Mouse (Mus musculus) heart, postnatal 25 days (tissue): ENCODE results near the gene Pde4d. TPM values are rescaled to one million over a fixed set of nuclear protein-coding genes. Genes with fewer than 3 reads are reported as not detected.

ENCODE experiments used
- DNase-seq: peaks from one replicate; pipeline ENCODE4 v3.0.0; 2022; ENCODE audit warnings: low spot score
- intact Hi-C: fragments of 180-260 bp; cut with DNase I; formaldehyde crosslinking; loops from one replicate; pipeline ENCODE4 v1.15.1; 2025
- total RNA-seq, 2 experiments: library from RNA; stranded (reverse); gene quantifications; 2 replicates each; pipeline ENCODE4 v1.2.3; 2021

Gene Pde4d
- total RNA-seq, 2 experiments from 2014 or later: 29.1 to 41.2 TPM

DNA sequence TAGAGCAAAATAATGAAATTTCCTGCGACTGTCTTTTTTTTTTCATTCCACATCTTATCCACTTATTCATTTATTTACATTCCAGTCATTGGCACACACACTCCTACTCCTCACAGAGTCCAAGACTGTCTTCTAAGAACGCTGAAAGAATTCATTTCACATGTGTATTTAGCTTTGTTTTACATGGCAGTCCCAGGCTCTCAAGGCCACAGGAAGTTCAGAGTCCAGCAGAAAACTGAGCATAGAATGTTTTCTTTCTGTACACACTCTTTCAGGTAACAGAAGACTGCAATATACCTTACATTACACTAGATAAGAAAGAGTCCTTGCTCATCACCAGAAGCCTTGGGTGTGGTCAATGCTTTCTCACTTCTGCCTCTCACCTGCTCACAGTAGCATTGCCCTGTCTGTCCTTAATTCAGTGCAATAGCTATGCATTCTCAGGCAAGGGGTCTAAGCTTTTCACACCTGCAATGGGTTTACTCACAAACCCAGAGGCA is 1169.5 kb downstream of the Pde4d start:
- intact Hi-C loops: loop anchor here (5.0 to 10.0 kb wide), 2 partner anchors 138 to 286 kb away; no protein-coding TSS in a partner anchor
- DNase-seq: no peak

DNA sequence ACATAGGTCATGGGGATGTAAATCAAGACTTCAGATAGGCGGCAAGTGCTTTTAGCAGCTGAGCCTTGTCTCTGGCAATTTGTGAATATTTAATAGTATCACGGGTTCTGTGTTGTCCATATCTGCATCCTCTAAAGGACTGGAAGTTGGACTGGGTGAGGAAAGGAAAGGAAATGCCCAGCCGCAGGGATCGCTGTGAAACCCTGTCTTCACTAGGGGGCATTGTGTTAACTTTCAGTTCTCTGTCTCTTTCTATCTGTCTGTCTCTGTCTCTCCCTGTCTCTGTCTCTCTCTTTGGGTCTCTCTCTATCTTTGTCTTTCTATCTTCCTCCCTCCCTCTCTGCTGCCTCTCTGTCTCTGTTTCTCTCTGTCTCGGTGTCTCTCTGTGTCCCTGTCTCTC is 1172.5 kb downstream of the Pde4d start:
- intact Hi-C loops: loop anchor here (5.0 kb wide), 1 partner anchor 65 kb away; no protein-coding TSS in a partner anchor
- DNase-seq: no peak

- no peak for DNase-seq
- intact Hi-C loops: loop anchor here (5.0 kb wide), 1 partner anchor 64 kb away; no protein-coding TSS in a partner anchor
Observed at GRCm38 (mm10) chr13:109623201-109623600, 1173.5 kb downstream of the Pde4d start.

GRCm38 (mm10) chr13:109624772-109625349 is 1175.1 kb downstream of the Pde4d start:
- intact Hi-C loops: loop anchor here (5.0 kb wide), 1 partner anchor 62 kb away; no protein-coding TSS in a partner anchor
- no peak for DNase-seq

GRCm38 (mm10) chr13:109625466-109626129 is 1175.8 kb downstream of the Pde4d start:
- intact Hi-C loops: no loop called here
- DNase-seq: no peak

DNA sequence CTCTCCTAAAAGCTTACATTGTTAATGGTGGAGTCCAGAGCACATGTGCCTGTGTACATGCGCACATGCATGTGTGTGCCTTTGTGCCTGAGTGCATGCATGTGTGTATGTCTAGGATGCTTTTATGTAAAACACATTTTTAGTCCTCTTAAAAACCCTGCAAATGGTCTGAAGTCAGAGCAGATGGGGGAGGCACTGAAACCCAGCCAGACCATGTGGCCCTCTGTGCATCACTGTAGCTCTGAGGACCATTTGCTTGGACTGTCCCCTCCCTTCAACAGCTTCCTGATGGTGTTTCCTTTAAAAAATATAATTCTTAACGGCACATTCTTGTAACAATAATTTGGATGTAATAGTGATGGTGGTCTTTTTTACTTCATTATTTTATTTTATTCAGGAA is 1177.5 kb downstream of the Pde4d start:
- intact Hi-C loops: no loop called here
- DNase-seq: no peak

DNA sequence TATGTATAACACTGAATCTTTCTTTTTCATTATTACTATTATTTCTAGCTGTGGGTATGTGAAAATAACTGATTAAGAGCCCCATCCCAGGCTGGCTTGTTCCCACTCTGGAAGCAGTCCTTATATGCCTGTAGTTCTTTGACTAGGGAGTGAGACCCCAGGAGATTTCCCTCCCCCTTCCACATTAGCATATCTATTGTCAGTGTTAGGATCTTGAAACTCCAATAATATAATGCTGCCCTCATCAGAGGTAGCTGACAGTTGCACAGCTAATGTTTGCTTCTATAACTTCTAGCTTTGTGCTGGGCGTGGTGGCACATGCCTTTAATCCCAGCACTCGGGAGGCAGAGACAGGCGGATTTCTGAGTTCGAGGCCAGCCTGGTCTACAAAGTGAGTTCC is 1178.9 kb downstream of the Pde4d start:
- DNase-seq: no peak
- intact Hi-C loops: no loop called here

GRCm38 (mm10) chr13:109629216-109629615 is 1179.5 kb downstream of the Pde4d start:
- DNase-seq: no peak
- intact Hi-C loops: no loop called here

DNA sequence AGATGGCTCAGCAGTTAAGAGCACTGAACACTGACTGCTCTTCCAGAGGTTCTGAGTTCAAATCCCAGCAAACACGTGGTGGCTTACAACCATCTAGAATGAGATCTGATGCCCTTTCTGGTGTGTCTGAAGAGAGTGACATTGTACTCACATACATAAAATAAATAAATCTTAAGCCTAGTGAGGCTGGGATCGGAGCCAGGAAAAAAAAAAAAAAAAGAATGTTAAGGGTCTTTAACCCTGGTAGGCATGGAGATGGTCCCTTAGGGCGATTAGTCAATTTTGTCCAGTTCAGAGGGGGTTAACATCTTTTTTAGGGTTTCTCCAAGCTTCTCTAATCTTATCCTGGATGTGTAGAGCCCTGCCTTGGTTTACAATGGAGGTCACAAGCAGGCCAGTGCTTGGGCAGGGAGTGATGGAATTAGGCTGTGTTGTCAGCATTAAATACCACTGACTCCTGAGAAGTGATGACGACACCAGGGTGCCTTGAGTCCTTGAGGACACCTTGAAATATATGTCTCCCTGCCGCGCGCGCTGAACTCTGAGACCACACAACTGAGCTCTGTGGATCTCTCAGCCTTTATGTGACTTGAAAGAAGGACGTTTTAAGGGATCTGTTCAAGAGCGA is 1181.8 kb downstream of the Pde4d start:
- intact Hi-C loops: no loop called here
- DNase-seq: no peak

GRCm38 (mm10) chr13:109632387-109633036 is 1182.8 kb downstream of the Pde4d start:
- intact Hi-C loops: no loop called here
- no peak for DNase-seq

DNA sequence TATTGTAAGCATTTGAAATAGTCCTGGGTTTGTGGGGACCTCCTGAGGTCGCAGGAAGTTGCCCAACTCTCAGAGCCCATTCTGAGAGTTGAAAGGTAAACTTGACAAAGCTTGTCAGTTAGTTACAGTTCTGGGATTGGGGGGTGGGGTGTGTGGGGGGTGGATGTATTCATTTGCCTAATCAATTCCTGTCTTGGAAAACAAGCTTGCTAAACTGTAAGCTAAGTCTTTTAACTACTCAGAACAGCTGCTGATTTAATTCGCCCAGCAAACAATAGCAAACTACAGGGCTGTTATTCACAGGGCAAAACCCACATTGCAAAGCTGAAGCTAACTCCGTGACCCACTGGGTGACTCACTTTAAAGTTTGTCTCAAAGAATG is 1183.3 kb downstream of the Pde4d start:
- DNase-seq: no peak
- intact Hi-C loops: no loop called here

DNA sequence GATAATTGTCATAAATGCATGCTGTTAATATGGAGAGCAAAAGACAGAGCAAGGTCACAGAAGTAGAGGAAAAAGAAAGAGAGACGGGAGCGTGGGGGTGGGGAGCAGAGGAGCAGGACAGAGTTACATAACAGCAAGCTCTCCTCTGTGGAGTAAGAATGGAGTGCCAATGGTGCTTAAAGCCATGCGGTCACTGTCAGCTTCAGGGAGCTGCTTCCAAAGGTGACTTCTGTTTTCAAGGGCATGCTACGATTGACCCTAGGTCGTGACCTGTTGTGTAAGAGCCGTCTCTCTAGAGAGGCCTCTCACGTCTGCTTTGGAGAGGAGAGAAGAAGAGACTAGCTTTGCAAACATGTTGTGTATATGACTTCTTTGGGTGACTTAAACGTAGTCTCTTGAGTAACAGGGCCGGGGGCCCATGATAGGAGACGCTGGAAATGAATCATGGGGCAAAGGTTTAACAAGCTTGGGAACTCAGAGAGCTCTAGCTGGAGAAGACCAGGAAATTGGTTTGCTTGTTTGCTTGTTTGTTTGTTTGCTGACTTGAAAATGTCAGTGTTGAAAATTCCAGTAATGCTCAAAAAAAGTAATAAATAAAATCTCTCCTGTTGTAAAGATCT is 1186.3 kb downstream of the Pde4d start:
- intact Hi-C loops: no loop called here

DNA sequence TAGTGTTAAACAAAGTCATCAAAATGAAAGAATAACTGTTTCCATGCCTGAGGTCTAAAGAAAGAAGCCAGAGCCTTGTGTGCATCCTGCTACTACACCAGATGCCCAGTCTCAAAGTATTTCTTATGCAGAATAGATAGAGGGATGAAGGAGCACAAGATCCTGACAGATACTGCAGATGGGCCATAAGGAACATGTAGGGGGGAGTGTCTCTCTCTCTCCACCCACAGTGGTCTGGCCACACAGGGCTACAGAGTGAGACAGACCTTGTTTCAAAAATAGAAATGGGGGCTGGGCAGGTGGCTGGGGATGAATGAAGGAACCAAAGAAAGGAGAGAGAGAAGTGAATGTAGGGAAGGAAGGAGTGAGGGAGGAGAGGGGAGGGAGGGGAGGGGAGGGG is 1188.5 kb downstream of the Pde4d start:
- no peak for DNase-seq
- intact Hi-C loops: no loop called here

More for the DNA sequence above, 1186.3 kb downstream of the Pde4d start:
- no peak for DNase-seq

GRCm38 (mm10) chr13:109639286-109639685 is 1189.5 kb downstream of the Pde4d start:
- no peak for DNase-seq
- intact Hi-C loops: no loop called here

DNA sequence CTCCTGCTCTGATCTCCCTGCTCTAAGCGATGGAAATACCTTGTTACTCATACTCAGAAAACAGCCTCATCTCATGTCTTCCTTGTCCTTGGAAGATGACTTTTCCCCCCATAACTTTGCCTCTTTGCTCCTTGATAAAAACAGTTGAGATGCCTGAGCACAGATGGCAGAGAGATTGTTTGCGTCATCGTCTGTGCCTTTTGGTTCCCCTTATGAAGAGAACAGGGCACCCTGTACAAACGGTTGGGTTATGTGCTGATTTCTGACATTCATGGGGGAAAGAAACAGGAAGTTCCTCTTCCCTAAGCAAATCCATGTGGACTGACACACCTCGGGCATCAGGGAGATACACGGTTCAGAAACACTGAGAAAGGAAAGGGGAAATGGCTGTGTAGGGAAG is 1191.8 kb downstream of the Pde4d start:
- intact Hi-C loops: no loop called here
- DNase-seq: no peak

- DNase-seq: no peak
- intact Hi-C loops: no loop called here
Observed at GRCm38 (mm10) chr13:109643419-109643818, 1193.7 kb downstream of the Pde4d start.

DNA sequence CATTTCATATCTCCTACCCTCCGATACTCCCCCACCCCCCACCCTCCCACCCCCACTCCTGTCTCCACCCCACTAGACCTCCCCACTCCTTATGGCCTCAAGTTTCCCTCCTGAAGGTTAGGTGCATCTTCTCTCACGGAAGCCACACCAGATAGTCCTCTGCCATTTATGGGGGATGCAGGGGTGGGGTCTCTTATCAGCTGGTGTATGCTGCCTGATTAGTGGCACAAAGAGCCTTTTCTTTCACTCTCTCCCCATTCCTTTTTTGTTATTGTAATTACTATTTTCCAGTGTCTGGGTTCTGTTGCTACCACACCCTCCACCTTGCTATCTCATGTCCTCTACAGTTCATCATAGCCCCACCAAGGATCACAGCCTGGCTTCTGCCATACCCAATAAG is 1194.3 kb downstream of the Pde4d start:
- no peak for DNase-seq
- intact Hi-C loops: no loop called here

DNA sequence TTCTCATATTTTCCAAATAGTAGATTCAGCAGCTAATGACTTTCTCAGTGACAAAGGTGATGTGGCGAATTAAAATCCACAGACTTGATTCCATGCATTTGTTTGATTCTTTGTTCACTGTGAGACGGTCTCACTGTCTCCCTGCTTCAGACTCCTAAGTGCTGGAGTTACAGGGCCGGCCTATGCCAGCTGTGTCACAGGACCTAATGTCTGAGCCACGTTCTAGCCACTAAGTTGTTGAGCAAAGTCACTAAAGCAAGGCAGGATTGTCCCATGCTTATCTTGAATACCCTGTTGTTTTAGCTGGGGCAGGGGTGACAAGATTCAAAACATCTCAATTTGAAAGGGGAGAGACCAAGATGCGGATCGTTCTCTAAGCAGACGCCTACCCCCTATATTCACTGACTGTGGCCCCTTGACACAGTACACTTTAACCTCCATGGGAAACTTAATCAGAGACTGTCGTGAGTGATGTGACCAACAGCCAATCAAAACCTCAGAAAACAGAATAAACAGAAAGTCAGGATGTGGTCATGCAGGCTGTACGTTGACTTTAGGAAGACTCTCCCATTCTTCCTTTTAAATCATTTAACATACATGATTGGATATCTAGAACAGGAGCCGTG is 1195.6 kb downstream of the Pde4d start:
- DNase-seq: no peak
- intact Hi-C loops: no loop called here

DNA sequence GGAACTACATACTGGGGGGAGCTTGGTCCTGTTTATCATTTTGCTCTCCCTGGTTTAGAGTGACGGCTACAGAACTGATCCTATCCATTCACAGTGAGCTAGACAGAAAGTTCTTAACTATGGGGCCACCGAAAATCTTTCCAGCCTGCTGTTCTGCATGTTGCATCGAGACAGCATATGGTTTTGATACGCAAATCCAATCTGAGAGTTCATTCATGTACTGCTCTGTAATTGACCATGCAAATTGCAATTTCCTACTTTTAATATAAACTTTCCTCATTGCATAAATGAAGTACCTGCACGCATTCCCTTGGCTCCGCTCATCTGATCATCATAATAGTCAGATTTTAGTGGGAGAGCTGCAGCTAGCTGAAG is 1196.1 kb downstream of the Pde4d start:
- DNase-seq: no peak
- intact Hi-C loops: no loop called here
